Mouse (Mus musculus): ENCODE data around the gene Phactr2.

- TF ChIP-seq POLR2A (IDR thresholded peaks at IDR 0.05; ENCODE audit: borderline replicate concordance, extremely low read depth, insufficient read depth, insufficient read length, poor library complexity, severe bottlenecking): no peak
- TF ChIP-seq CTCF (IDR thresholded peaks at IDR 0.05; ENCODE audit: borderline replicate concordance, extremely low read depth, insufficient read depth, insufficient read length): no peak
These were observed 261.4 kb downstream of the Phactr2 start for GRCm38 (mm10) chr10:13212829-13213228.
